Mouse (Mus musculus) embryonic facial prominence, embryonic 15.5 days (tissue): Measurements from ENCODE around the gene Vpreb3. TPM values are rescaled to one million over a fixed set of nuclear protein-coding genes. Genes with fewer than 3 reads are reported as not detected.
"Not testable (repeated sequence)": the region's sequence is repeated elsewhere in the genome, so short reads cannot be mapped to it uniquely, and the experiment has no call there.

ENCODE experiments used
- ATAC-seq: fragments of 200-750 bp; cut with Nextera tagmentation; 2 replicates; pipeline ENCODE4 v1.8.0; 2017; ENCODE audit warnings: low read depth, moderate TSS enrichment; ENCODE audit not compliant: insufficient number of reproducible peaks, low FRiP score, low TSS enrichment
- H3K27ac ChIP-seq: fragments of 300-500 bp; sonication (generic); replicated peaks from 2 replicates; pipeline ENCODE4 v1.5.1; 2015; ENCODE audit warnings: mild to moderate bottlenecking, inconsistent platforms
- H3K27me3 ChIP-seq: fragments of 300-500 bp; sonication (generic); 2 replicates; pipeline ENCODE4 v1.6.1; 2015; ENCODE audit warnings: inconsistent platforms
- H3K36me3 ChIP-seq: fragments of 300-500 bp; sonication (generic); 2 replicates; pipeline ENCODE4 v1.6.1; 2015; ENCODE audit warnings: mild to moderate bottlenecking, inconsistent platforms
- H3K4me1 ChIP-seq: fragments of 300-500 bp; sonication (generic); 2 replicates; pipeline ENCODE4 v1.6.1; 2015; ENCODE audit warnings: inconsistent platforms
- H3K4me2 ChIP-seq: fragments of 300-500 bp; sonication (generic); replicated peaks from 2 replicates; pipeline ENCODE4 v1.6.1; 2015; ENCODE audit warnings: mild to moderate bottlenecking, inconsistent platforms
- H3K4me3 ChIP-seq: fragments of 300-500 bp; sonication (generic); replicated peaks from 2 replicates; pipeline ENCODE4 v1.5.1; 2015; ENCODE audit warnings: mild to moderate bottlenecking, inconsistent platforms
- H3K9ac ChIP-seq: fragments of 300-500 bp; sonication (generic); 2 replicates; pipeline ENCODE4 v1.6.1; 2015; ENCODE audit warnings: inconsistent platforms
- H3K9me3 ChIP-seq: fragments of 300-500 bp; sonication (generic); replicated peaks from 2 replicates; pipeline ENCODE4 v1.6.1; 2016; ENCODE audit warnings: inconsistent platforms
- WGBS: fragments of 180-500 bp; shearing (Covaris S2); methylation state at CpG from one replicate; pipeline ENCODE4 v1.1.7; 2015; 5-methylcytosine and 5-hydroxymethylcytosine counted together
- polyA plus RNA-seq: library from polyadenylated mRNA; unstranded; fragments of >200 nt; fragmentation: Nextera tagmentation; extraction: Ambion mirVana; gene quantifications from 2 replicates; pipeline ENCODE4 v1.2.1, GENCODE M21; 2015

Gene Vpreb3
- polyA plus RNA-seq, 1 experiment from 2014 or later = 1.6 TPM

DNA sequence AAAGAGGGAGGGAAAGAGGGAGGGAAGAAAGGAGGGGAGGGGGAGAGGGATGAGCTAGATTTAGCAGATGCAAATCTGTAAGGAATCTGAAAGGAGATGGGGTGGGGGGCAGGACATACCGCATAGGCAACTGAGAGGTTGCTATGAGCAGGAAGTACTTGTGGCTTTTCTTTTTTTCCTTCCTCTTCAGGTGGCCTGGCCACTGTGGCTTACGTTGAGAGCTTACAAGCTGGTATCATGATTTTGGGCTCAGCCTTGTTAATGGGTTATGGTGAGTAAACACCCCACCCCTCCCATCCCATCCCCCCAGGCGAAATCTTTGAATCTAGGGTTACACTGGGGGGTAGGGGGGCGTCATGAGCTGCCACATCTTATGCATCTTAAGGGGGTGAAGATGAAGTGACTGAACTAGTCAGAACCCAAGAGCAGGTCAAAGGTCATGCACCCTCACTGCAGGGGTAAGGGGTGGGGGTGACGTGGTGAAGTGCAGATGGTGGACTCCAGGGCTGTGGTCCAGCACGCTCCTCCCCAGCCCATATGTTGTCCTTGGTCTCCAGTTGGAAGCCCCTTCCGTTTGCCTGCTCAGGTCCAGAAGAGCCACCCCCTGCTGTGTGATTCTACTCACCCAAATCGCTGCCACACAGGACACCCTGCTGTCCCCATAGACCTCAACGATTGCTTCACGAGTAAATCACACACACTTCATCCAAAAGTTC, 35.4 kb downstream of the Vpreb3 start:
- Histone ChIP-seq H3K9me3 (no peaks in the 10 kb centered on the region), H3K27ac (no peak overlapping the region), H3K4me1 (no peaks in the 10 kb centered on the region), H3K27me3 (no peaks in the 10 kb centered on the region), H3K36me3 (no peaks in the 10 kb centered on the region), H3K4me3 (no peak overlapping the region), H3K4me2 (no peak overlapping the region), H3K9ac (no peak overlapping the region)
- 54% methylated on average over 10 of the region's 10 CpGs for WGBS
- ATAC-seq = no peak

DNA sequence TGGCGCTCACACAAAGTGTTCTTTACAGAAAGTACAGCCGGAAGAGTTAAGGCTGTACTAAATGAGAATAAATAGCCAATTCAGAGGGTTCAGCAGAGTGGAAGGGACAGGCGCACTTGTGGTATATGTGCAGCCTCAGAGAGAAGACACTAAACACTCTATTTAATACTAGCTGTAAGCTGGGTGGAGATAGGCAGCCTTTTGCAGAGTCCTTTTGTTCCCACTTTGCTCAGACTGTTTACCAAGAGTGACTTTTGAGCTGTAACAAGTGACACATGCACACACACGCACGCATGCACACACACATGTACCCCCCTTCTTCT, 35.9 kb downstream of the Vpreb3 start:
- no peak for ATAC-seq
- no peak overlapping the region for H3K4me2 ChIP-seq

DNA sequence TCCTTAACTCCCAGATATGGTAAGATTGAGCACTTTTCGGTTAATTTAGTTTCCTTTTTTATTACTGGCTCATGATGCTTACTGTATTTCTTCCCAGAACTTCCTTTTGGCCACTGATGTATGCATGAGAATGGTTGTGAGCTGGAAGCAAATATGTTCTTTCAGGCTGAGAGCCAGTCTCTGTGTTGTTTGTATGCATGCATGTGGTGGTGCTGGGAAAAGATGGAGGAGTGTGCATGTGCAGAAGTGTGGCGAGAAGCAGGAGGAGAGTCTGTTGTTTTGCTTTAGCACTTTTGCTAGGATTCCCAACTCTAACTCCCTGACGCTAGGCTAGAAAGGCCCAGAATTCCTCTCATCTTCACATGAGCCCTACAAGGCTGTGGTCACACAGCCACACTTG, 36.6 kb downstream of the Vpreb3 start:
- H3K4me3 ChIP-seq = no peak overlapping the region

More for the DNA sequence above, 35.9 kb downstream of the Vpreb3 start:
- H3K9me3 ChIP-seq = no peaks in the 10 kb centered on the region
- WGBS = 82% methylated on average over 5 of the region's 5 CpGs
- no peaks in the 10 kb centered on the region for H3K27me3 ChIP-seq
- H3K4me3 ChIP-seq = no peak overlapping the region
- H3K36me3 ChIP-seq = no peaks in the 10 kb centered on the region
- H3K9ac ChIP-seq = no peak overlapping the region
- no peaks in the 10 kb centered on the region for H3K4me1 ChIP-seq
- no peak overlapping the region for H3K27ac ChIP-seq

DNA sequence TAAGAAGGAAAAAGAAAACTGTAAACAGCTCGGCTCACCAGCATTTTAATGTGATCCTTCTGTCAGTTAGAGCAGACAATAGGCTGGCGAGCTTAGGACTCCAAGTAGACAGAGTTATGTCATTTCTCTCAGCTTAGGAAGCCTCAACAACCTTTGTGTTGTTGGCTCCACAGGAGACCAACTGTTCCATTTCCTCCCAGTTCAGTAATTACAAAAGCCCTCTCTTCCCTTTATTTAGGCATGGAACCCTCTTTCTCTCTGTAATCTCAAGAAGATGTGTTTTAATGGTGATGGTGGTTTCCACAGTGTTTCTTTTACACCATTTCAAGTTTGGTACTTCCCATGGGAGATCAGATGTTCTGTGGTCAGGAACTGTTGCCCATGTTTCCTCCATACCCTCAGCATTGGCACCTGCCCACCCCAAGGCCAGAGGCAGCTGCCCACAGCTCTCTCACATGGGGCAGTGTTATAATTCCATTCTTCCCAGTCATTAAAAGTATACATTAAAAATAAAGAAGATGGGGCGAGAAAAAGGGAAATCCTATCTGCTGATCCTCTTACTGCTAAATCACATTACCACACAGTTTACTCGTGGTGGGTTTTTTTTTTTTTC, 47.7 kb downstream of the Vpreb3 start:
- Histone ChIP-seq H3K4me2 (no peak overlapping the region), H3K4me3 (no peak overlapping the region), H3K27me3 (no peaks in the 10 kb centered on the region), H3K27ac (no peak overlapping the region), H3K4me1 (no peaks in the 10 kb centered on the region), H3K9me3 (no peaks in the 10 kb centered on the region), H3K36me3 (no peaks in the 10 kb centered on the region), H3K9ac (no peak overlapping the region)
- 66% methylated on average over 4 of the region's 4 CpGs for WGBS
- no peak for ATAC-seq

More for the DNA sequence above, 36.6 kb downstream of the Vpreb3 start:
- H3K4me1 ChIP-seq = no peaks in the 10 kb centered on the region
- H3K9me3 ChIP-seq = no peaks in the 10 kb centered on the region
- H3K4me2 ChIP-seq = no peak overlapping the region
- no peaks in the 10 kb centered on the region for H3K36me3 ChIP-seq
- WGBS = 84% methylated on average over 3 of the region's 3 CpGs
- H3K27ac ChIP-seq = no peak overlapping the region
- no peaks in the 10 kb centered on the region for H3K27me3 ChIP-seq
- no peak overlapping the region for H3K9ac ChIP-seq
- ATAC-seq = no peak

DNA sequence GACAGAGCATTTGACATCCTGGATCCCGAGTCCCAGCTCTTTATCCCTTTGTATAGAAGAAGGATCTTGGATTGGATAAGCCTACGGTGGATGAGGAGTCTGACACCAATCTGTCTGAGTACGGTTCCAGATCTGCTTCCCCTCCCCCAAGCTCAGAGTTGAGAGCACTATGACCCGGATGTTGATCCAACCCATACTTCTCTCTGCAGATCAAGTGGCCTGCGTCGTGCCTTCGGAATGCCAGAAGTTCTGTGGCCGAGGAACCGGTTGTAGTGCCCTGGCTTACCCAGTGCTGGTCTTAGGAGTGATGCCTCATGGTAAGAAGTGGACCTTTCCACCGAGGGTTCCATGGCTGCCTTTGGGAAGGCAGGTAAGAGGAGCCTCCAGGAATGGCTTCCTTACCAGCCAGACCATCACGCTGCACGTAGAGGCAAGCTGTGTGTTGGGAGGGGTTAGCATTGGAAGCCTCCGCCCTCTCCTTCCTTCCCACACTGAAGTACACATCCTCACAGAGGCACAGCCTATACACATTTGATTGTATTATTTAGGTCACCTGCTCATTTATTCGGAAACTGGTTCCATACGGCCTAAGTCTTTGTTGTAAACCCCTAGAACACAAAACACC, 50.9 kb downstream of the Vpreb3 start:
- H3K27ac ChIP-seq = no peak overlapping the region
- H3K4me3 ChIP-seq = no peak overlapping the region
- H3K9me3 ChIP-seq = no peaks in the 10 kb centered on the region
- no peak overlapping the region for H3K9ac ChIP-seq
- 79% methylated on average over 15 of the region's 15 CpGs for WGBS
- H3K4me1 ChIP-seq = no peaks in the 10 kb centered on the region
- no peaks in the 10 kb centered on the region for H3K36me3 ChIP-seq
- ATAC-seq = no peak
- H3K4me2 ChIP-seq = no peak overlapping the region
- no peaks in the 10 kb centered on the region for H3K27me3 ChIP-seq

DNA sequence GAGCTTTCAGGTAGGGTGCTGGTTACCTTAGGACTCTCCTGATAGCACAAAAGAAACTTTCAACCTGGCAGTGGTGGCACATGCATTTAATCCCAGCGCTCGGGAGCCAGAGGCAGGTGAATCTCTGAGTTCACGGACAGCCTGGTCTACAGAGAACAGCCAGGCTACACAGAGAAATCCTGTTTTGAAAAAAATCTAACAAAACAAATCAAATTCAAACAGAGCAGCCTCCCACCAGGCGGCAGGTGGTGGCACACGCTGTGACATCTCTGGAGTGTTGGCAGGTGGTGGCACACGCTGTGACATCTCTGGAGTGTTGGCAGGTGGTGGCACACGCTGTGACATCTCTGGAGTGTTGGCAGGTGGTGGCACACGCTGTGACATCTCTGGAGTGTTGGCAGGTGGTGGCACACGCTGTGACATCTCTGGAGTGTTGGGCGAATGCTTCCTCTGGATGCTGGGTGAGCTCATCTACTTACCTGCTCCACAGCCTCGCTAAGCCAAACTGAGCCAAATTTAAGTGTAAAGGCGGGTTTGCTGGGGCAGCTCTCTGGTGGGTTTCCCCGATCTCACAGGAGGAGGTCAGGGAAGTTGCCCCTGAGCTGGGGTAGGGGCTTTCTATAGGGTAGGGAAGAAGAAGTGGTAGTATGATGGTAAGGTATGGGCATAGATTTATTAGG, 51.8 kb downstream of the Vpreb3 start:
- not testable (repeated sequence) for H3K4me3 ChIP-seq, H3K27ac ChIP-seq, H3K4me1 ChIP-seq, H3K9me3 ChIP-seq, H3K9ac ChIP-seq, ATAC-seq, H3K4me2 ChIP-seq, H3K27me3 ChIP-seq, H3K36me3 ChIP-seq
- 78% methylated on average over 13 of the region's 13 CpGs for WGBS

DNA sequence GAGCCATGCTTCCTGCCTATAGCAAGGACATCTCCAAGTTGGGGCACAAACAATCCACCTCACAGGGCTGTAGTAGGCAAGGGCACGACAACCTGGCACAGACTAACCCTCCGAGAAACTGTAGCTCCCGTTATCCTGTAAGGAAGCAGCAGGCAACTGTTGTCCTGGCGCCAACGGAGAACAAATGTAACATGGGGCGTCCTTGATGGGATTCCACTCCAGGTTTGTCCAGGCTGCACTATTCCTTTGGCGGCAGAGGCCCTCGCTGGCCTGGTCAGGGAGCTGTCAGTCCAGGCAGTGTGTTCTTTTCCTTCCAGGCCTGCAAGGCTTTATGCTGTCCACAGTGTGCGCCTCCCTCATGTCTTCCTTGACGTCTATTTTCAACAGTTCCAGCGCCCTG, 52.6 kb downstream of the Vpreb3 start:
- no peak overlapping the region for H3K4me2 ChIP-seq
- whole genome bisulfite sequencing = 88% methylated on average over 11 of the region's 11 CpGs
- no peak overlapping the region for H3K4me3 ChIP-seq
- H3K27me3 ChIP-seq = no peaks in the 10 kb centered on the region
- no peaks in the 10 kb centered on the region for H3K4me1 ChIP-seq
- H3K9me3 ChIP-seq = no peaks in the 10 kb centered on the region
- H3K9ac ChIP-seq = no peak overlapping the region
- H3K36me3 ChIP-seq = no peaks in the 10 kb centered on the region
- H3K27ac ChIP-seq = no peak overlapping the region
- no peak for ATAC-seq

DNA sequence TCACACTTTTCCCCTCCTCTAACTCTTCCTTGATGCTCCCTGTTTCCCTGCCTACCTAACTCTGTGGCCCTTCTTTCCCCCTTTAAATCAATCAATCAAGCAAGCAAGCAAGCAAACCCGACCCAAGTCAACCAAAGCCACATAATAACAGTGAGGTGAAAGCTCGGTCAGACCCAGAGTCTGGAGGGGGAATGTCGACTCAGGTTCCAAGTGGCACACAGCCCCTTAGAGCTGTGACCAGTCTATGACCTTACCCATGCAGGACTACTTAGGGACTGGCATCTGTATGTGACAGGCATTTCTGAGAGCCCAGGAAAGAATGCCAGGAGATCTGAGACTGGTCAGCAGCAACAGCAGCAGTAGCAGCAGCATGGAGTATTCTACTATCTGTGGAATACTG, 53.5 kb downstream of the Vpreb3 start:
- Histone ChIP-seq H3K4me1 (no peaks in the 10 kb centered on the region), H3K36me3 (no peaks in the 10 kb centered on the region), H3K9me3 (no peaks in the 10 kb centered on the region), H3K27me3 (no peaks in the 10 kb centered on the region), H3K4me3 (no peak overlapping the region), H3K4me2 (no peak overlapping the region), H3K9ac (no peak overlapping the region), H3K27ac (no peak overlapping the region)
- 41% methylated on average over 3 of the region's 3 CpGs for WGBS
- ATAC-seq = no peak

Other genes with a start within 250 kb of the Vpreb3 start
- 29.4 and 30.0 TPM in 2 replicates for gene Cabin1, start 178.7 kb upstream of the Vpreb3 start, polyA plus RNA-seq
- gene Ddt, start 169.6 kb upstream of the Vpreb3 start, polyA plus RNA-seq = 53.2 and 58.3 TPM in 2 replicates
- gene Gm20441, start 162.1 kb upstream of the Vpreb3 start, polyA plus RNA-seq = not detected in 2 replicates
- 17.1 and 18.1 TPM in 2 replicates for gene Gstt3, start 161.6 kb upstream of the Vpreb3 start, polyA plus RNA-seq
- gene Gstt1, start 144.5 kb upstream of the Vpreb3 start, polyA plus RNA-seq = 13.8 and 14.5 TPM in 2 replicates
- gene Gstt4, start 120.5 kb upstream of the Vpreb3 start, polyA plus RNA-seq = not detected in 2 replicates
- 9.0 and 11.0 TPM in 2 replicates for gene Gstt2, start 105.6 kb upstream of the Vpreb3 start, polyA plus RNA-seq
- 1,283 and 1,429 TPM in 2 replicates for gene Mif, start 82.8 kb upstream of the Vpreb3 start, polyA plus RNA-seq
- 2.0 and 3.1 TPM in 2 replicates for gene Derl3, start 49.6 kb upstream of the Vpreb3 start, polyA plus RNA-seq
- gene Smarcb1, start 21.4 kb upstream of the Vpreb3 start, polyA plus RNA-seq = 187 and 192 TPM in 2 replicates
- gene Chchd10, start 9.9 kb upstream of the Vpreb3 start, polyA plus RNA-seq = 29.7 and 33.4 TPM in 2 replicates
- 101 and 133 TPM in 2 replicates for gene Mmp11, start 6.6 kb upstream of the Vpreb3 start, polyA plus RNA-seq
- 0.81 and 0.89 TPM in 2 replicates for gene Gm867, start 2.4 kb upstream of the Vpreb3 start, polyA plus RNA-seq
- gene Gm5134, start 11.5 kb downstream of the Vpreb3 start, polyA plus RNA-seq = not detected in 2 replicates
- gene Zfp280b, start 89.6 kb downstream of the Vpreb3 start, polyA plus RNA-seq = 14.8 and 16.4 TPM in 2 replicates
- not detected in 2 replicates for gene Slc5a4b, start 167.9 kb downstream of the Vpreb3 start, polyA plus RNA-seq
- not detected in 2 replicates for gene Slc5a4a, start 204.4 kb downstream of the Vpreb3 start, polyA plus RNA-seq